Mouse (Mus musculus): ENCODE data around the gene Skap2.

GRCm38 (mm10) chr6:52026281-52026680 is 13.9 kb upstream of the Skap2 start:
- TF ChIP-seq CTCF (IDR thresholded peaks at IDR 0.05; ENCODE audit: borderline replicate concordance, insufficient read depth, low read length) (no peak), POLR2A (IDR thresholded peaks at IDR 0.05; ENCODE audit: low read depth, low read length) (no peak)

All from embryonic fibroblast, embryonic 13.5 days (primary cell).